Mouse (Mus musculus): ENCODE measurements around the gene Gm36079.
"Not testable (repeated sequence)": the region's sequence is repeated elsewhere in the genome, so short reads cannot be mapped to it uniquely, and the experiment has no call there.

Gene Gm36079

GRCm38 (mm10) chr13:120021477-120021876, 5.3 kb downstream of the Gm36079 start:
- not testable (repeated sequence) for DNase-seq (ENCODE audit: low read depth, low spot score)

- not testable (repeated sequence) for DNase-seq (ENCODE audit: low read depth, low spot score)
Measured at GRCm38 (mm10) chr13:120015348-120016007, 11.3 kb downstream of the Gm36079 start.

GRCm38 (mm10) chr13:120013962-120014361, 12.8 kb downstream of the Gm36079 start:
- not testable (repeated sequence) for DNase-seq (ENCODE audit: low read depth, low spot score)

- DNase-seq (ENCODE audit: low read depth, low spot score) = not testable (repeated sequence)
Measured at GRCm38 (mm10) chr13:120013544-120013943, 13.3 kb downstream of the Gm36079 start.

- DNase-seq (ENCODE audit: low read depth, low spot score) = not testable (repeated sequence)
Measured at GRCm38 (mm10) chr13:120010068-120010467, 16.7 kb downstream of the Gm36079 start.

- DNase-seq (ENCODE audit: low read depth, low spot score) = not testable (repeated sequence)
Measured at GRCm38 (mm10) chr13:119999215-119999614, 27.6 kb downstream of the Gm36079 start.

- DNase-seq (ENCODE audit: low read depth, low spot score) = not testable (repeated sequence)
Measured at GRCm38 (mm10) chr13:119998442-119999086, 28.2 kb downstream of the Gm36079 start.

GRCm38 (mm10) chr13:119991917-119992496, 34.8 kb downstream of the Gm36079 start:
- DNase-seq (ENCODE audit: low read depth, low spot score) = not testable (repeated sequence)

- not testable (repeated sequence) for DNase-seq (ENCODE audit: low read depth, low spot score)
Measured at GRCm38 (mm10) chr13:119991264-119991663, 35.5 kb downstream of the Gm36079 start.
